Mouse (Mus musculus): ENCODE data around the gene Tmem255b.

Tmem255b gene

DNA sequence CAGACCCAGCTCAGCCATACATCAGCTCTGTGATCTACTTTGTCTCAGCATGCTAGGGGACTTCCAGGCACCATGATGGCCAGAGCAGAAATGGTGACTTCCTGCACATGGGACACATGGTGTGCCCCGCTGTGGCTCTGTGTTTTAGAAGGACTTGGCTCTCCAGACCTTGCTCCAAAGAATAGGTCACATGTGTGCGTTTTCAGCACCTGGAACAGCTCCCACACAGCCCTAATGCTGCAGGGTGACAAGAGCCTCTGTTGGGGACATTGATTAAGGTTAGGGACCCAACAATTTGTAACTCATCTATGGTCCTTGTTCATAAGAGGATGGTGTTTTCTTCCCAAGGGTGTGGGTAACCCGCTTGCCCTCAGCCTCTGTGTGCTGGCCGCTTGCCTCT is 13.2 kb downstream of the Tmem255b start:
- no peak for DNase-seq (ENCODE audit: low read depth)

DNA sequence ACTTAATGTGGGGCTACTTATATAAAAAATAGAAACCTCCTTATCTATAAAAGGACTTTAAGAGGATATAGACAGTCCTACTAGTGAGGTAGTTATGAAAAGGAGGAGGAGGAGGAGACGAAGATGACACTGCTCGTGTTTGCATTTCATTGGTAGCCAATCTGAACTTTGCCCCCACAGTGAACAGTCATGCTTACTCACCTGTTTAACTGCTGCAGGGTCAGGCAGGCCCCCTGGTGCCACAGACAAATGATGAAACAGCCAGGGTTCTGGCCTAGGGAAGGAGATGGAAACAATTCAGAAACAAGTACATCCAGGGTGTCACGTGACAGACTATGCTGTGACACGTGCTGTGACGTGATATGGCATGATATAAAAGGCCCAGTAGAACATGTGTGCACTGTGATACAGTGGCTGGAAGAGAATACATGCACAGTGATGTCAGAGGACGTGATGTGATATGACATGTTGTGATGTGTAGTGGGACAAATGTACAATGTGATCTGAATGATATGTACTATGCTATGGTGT is 16.8 kb downstream of the Tmem255b start:
- DNase-seq (ENCODE audit: low read depth) = no peak

DNA sequence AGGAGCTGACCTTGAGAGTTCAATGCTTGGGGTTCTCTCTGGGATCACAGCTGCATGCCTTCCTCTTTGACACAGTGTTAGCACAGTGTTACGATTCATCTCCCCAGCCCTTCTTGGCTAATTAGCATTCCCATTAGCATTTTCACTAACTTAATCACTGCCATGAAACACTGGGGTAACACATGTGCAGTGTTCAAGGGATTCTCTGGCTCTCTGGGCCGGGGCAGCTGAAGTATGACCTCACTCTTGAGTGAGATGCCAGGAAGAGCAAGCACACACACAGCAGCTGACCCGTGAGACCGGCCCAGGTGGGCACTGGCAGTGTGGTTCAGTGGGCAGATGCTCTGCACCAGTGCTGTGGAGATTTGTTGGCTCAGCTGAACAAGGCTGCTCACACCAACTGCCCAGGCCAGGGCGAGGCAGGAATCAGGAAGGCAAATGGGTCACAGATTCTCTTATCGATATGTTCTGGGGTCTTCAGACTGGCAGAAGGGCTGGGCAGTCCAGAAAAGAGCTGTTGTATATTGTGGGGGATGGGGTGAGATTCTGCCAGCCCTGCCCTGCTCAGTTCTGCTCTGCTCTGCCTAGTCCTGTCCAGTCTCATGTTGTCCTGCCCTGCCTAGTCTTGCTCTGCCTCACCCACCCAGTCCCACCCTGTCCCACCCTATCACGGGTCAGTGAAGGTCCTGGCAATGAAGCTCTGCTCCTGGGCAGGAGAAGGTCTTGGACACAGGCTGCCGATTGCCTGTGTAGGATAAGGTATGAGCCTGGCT is 19.5 kb downstream of the Tmem255b start:
- no peak for DNase-seq (ENCODE audit: low read depth)

DNA sequence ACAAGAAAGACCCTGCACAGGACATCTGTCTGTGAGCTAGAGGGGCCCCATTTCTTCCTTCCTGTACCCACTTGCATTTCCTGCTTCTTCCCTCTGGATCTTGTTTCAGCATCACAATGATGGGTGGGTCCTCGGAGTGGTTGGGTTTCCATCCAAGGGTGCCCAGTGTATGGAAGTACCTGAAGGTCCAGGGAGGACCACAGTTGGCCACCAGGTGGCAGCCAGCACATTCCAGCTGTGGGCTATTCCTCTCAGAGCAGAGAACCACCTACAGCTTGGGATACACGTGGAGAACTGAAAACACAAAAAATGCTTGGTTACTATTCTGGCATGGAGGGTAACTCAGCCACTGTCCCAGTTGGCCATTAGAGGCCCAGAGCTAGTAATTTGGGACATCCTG is 20.3 kb downstream of the Tmem255b start:
- DNase-seq (ENCODE audit: low read depth) = no peak

DNA sequence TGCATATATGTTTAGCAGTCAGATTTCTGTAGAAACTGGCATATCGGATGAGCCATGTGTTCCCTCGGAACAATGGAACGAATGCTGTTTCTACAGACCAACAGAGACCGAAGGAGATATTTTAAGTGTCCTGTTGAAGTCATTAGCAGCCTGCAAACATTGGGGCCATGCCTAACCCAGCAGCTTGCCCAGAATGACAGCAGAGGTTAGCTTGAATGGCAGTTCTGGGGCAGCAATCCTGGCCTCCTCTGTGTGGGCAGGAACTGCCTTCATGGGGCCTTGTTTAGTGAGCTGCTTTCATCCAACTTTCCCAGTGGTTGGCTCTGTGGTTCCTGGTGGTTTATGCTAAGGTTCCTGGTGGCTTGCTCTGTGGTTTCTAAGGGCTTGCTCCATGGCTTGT is 24.4 kb downstream of the Tmem255b start:
- DNase-seq (ENCODE audit: low read depth) = no peak

DNA sequence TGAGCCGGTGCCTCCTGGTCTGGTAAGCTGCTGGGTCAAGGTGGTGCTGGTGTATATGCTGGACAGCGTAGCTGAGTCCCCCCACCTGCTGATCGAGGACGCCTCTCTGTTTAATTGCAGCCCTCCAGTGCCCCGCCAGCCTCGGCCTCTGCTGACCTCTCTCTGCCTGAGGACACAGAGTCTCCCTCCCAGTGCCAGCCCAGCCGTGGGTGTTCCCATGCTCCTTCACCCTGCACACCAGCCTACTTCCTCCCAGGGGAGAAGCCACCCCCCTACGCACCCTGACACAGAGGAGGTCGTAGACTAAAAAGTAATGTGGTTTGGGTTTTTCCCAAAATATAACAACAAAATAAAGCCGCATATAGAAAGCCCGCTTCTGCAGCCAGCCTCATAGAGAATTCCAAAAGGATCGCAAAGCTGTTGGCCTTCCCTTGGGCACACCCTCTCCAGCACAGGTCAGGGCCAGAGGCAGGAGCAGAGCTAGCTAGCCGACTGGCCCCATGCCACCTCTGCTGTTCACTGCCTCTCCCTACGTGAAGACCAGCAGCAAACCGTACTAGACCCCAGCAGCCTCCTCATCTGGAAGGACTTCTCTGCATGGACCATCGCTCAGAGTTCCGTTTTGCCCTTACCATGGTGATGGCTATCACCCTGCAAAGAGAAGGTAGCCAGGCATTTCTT is 26.2 kb downstream of the Tmem255b start:
- no peak for DNase-seq (ENCODE audit: low read depth)

DNA sequence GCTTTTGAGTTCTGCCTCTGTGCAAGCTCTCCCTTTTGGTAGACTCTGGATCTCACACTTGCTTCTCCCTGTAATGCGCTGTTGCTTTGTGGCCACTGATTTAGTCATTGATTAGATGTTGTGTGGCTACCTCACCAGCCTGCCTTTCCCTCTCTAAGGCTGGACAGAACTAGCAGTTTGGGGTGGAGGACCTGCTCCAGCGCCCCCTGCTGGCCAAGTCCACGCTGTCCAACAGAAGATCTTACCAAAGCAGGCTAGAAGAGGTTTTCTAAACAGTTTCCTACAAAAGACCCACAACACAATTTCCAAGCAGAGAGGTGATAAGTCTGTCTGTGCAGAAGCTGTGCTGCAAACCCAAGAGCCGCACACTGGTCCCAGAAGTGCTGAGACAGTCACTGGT is 26.9 kb downstream of the Tmem255b start:
- no peak for DNase-seq (ENCODE audit: low read depth)

DNA sequence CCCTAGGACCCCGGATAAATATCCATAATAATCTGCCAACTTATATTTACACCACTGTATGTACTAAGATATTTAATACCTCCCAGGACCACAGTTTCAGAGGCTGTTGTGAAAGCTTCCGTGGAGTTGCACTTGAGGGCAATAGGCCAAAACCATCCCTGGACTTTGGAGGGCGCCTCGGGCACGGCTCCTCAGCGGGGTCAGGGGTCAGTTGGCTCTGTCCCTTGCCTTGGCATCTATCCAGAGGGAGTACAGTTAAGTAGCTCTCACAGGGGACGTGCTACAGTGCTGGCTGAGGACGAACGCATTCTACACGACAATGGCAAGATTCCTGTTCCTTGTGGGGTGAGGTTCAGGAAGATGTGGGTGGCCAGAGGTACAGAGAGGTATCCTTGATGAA is 27.4 kb downstream of the Tmem255b start:
- DNase-seq (ENCODE audit: low read depth) = no peak

DNA sequence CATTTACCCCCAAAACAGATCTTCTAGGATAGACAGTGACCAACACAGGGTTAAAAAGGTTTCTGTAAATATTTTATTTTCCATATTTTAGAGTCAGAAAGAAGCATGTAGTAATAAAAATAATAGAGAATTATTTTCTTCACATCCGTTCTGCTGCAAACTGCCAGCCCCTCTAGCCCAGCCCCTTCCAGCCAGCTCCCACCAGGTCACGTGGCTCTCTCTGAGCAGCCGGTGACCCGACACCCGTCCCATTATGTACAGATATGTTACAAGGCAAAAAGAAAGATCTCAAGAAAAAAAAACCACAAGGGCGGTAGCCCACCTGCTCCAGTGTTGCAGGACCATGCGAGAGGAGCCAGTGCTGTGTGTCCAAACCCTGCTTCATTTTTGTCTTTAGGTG is 30.3 kb downstream of the Tmem255b start:
- DNase-seq (ENCODE audit: low read depth) = no peak

DNA sequence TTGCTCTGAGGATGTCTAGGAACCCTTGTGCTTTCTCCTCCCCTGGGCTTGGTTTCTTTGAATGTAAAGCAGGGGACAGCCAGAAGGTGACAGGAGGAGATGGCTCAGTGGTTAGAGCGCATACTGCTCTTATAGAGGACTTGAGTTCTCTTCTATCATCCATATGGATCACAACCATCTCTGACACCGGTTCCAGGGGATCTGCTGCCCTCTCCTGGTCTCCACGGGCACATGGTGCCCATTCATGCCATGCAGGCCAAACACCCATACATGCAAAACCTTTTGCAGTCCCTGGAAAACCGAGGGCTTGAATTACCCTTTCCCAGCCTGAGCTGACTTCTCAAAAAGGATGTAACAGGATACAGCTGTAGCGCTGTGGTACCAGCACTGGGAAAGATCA is 32.0 kb downstream of the Tmem255b start:
- no peak for DNase-seq (ENCODE audit: low read depth)

DNA sequence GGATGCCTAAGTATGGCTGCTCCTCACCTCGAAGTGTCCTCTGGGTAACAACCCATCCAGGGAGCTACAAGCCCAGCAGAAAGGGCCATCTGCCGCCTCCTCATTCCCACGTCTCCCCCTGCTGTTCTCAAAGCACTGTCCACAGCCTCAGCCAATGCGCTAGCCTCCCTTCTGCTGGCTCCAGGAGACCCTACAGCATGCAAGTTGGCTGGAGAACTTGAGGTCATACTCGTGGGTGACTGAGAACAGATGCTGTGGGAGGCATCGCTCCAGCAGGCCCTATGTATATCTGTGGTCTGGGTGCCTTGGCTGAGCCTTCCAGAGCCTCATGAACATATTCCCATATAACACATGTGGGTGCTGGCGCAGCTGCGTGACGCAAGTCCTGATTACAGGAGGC is 33.7 kb downstream of the Tmem255b start:
- DNase-seq (ENCODE audit: low read depth) = no peak

DNA sequence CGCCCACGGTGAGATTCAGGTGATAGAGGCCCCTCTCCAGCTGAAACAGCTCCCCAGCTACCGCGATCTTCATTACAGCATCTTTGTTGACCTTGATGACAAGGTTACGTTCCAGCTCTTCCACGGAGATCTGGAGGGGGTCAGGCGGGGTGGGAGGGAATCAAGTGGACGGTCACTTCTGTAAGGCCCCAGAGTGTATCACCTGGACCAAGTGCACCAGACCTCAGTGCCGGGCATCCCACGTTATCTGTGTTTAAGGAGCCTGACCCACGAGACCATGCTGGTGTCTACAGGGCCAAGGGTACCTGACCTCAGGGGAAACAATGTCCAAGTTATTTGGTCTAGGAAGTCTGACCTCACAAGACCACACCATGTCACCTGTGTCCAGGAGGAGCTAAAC is 36.5 kb downstream of the Tmem255b start:
- DNase-seq (ENCODE audit: low read depth) = no peak

DNA sequence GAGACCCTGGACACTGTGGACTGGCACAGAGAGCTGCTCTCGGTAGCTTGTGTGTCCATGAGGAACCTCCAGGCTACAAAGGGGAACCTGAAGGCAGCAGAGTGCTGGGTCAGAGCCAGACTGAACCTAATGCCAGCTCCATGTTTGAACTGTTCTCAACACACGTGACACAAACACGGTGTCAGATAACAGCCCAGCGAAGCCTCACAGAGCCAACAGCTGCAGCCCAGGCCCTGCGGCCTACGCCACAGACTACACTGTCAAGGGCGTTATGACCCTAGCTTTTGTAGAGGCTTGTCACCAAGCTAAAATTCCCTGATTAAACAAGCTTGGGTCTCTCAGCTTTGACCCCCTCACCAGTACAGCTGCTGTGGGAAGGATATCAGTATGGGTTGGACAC is 37.3 kb downstream of the Tmem255b start:
- no peak for DNase-seq (ENCODE audit: low read depth)

DNA sequence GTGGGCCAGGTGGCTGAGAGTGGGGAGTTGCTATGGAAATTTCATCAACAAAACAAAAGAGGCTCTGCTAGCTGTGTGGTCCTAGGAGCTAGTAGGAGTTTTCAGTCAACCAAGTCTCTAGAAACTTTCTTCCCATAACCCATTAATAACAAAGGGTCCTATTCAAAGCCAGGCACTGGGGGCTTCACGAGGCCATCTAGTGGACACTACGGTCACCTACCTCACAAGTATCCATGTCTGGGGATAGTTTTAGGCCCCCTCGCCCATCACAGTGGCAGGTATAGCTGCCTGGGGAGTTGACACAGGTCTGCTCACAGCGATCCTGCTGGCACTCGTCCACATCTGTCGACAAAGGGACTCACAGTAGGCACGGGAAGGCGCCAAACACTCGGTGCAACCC is 40.9 kb downstream of the Tmem255b start:
- DNase-seq (ENCODE audit: low read depth) = no peak

DNA sequence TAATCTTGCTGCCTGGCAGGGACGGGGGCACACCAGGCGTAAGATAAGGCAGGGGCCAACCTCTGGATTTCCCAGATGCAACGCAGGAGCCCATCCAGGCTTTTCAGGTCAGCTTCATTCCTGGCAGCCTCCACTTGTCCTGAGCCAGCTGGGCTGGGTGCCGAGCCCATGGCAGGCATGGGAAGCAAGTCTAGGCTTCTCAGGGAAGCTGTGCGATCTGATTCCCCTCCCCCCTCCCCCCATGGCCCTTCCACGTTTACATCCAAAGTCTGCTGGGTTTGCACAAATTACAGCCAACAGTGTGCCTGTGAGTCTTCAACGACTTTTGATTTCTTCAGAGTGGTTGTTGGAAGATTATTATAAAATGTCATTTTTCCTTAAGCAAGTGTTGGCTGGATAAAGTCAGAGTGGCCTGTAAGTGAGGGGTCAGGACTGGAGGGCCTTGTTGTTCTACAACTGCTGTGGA is 46.1 kb downstream of the Tmem255b start:
- DNase-seq (ENCODE audit: low read depth) = no peak

DNA sequence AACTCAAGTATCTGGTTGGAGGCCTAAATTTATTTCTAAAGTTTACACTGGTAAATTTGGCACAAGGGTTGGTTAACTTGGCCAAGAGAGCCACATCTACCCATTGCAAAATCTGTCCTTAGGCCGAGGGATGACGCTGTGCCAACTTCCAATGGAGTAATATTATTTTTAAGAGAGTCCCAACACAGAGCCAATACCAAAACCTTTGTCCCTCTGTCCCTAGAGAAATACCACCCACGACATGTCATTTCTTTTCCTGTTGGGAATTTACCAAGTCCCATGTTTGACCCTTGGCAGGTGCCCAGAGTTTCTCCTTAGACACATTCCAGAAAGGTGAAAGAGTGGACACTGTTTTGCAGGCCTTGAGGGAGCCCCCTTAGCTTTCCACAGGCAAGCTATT is 46.6 kb downstream of the Tmem255b start:
- DNase-seq (ENCODE audit: low read depth) = no peak

DNA sequence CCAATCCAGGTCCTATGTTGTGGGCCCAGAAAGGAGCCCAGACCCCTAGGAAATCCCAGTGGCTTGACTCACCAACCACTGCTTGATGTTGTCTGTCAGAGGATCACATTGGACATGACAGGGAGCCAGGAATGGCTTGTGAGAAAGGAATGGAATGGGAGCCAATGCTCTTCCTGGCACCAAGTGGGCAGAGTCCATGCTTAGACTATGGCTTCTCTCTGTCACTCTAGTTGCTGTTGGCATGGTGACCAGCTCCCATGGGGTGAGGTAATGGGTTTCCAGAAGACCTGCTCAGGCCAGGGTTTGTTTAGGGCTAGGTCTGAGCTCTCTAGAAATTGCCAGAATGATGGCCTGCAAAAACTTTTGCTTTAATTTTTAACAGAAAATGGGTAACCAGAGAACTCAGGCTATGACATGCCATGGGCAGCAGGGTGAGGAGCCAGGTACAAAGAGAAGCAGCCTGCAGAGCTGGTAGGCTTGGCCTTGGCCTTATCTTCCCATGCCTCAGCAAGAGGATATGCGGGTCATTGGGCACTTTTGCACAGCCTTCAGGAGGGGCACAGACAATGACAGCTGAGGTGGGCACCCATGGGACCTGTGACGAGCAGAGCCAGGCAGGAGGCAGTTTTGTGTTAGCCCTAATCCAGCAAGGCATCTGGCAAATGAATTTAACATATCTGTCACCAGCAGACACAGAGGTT is 47.3 kb downstream of the Tmem255b start:
- no peak for DNase-seq (ENCODE audit: low read depth)

DNA sequence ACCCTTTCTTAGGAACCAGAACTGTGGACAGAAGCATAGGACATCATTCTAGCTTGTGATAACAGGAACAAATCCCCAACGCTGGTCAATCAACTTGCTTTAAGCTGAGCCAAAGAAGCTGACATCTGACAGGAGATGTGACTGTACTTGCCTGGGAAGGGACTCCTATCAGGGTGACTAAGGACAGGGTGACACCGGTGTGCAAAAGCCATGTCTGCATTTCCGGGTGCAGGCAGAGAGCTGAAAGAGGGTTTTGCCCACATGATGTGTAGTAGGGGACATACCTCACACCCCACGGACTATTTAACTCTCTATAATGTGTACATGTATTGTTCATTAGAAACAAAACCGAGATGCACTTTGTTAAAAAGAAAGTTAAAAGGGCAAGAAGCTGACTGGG is 48.2 kb downstream of the Tmem255b start:
- DNase-seq (ENCODE audit: low read depth) = no peak

DNA sequence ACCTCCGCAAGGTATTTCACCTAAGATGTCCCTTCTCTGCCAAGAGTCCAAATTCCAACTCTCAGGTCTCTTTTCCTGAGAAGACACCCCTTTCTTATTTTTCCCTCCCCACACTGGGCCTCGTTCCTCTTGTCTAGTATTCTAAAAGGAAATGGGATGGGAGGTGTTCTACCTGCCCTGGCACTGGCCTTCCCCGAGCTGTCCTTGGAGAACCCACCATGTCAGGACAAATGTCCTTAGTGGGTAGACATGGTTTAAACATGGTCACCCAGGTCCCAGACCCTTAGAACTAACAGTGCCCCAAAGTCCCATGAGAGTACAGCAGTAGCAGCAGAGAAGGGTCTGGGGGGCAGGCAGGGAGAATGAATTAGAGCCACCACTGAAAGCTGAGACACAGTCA is 54.4 kb downstream of the Tmem255b start:
- no peak for DNase-seq (ENCODE audit: low read depth)

DNA sequence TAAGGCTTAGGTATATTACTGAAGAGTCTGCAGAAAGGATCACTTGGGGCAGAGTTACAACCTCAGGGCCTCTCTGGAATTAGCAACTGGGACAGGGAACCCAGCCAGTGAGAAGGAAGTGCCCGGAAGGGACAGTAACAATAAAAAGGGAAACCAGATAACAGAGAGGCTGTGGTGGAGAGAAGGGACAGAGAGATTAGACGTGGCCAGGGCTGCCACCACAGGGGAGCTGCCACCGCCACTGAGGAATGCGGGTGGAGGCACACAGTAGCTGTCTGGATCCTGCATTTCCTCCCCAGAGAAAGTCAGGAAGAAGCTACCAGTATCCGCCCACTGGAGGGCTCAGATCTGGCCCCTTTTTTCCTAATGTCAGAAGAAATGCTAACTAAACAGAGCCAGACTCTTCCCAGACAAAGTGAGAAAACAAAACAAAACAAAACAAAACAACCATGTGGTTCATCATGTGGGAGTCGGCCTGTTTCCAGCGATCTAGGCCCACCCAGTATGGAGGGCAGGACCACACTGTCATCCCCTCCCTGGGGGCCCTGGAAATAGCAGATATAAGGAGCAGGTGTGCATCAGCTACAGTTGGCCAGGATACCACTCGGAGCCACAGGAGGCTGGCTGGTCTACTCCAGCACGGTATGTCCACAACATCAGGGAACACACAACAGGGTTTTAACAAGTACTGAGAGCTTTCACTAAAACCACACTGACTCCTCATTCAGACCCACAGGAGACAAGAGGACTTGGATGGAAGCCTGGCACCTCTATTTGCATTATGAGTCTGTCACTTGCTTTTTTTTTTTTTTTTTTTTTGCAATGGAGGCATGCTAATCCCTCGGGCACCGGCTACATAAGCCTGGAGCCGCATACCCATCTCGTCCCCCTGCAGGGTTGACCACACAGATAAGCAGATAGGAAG is 55.3 kb downstream of the Tmem255b start:
- no peak for DNase-seq (ENCODE audit: low read depth)

DNA sequence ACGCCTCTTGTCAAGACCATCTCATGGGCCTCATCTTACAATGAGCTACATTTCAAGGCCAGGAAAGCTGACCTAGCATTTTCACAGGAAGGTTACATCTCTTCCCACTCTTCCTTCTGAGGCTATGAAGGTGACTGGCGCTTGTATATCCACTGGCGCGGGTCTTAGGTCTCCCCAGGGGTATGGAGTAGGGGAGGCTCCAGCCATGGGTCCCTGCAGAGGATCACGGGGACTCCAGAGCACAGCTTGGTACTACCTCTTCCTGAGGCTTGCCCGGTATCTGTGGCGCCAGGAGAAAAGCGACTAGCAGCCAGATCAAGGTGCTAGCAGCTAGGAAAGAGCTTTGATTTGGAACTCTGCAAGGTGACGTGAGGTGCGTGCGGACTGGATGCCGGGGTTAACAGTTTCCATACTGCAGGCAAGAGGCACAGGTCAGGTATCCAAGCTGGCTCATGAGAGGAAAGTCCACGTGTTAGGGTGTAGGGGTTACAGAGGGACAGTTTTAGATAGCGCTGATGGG is 56.6 kb downstream of the Tmem255b start:
- no peak for DNase-seq (ENCODE audit: low read depth)

All from fibroblast of lung, adult 2 months (primary cell).